Mouse (Mus musculus) hematopoietic multipotent progenitor cell, adult 10-12 weeks (in vitro differentiated cells): Measurements from ENCODE around the gene Utp15. TPM values are rescaled to one million over a fixed set of nuclear protein-coding genes. Genes with fewer than 3 reads are reported as not detected.

ENCODE experiments used
- polyA plus RNA-seq: library from polyadenylated mRNA; stranded (reverse); fragments of >175 nt; gene quantifications from 2 replicates; pipeline ENCODE4 v1.2.3, GENCODE M21; 2012; ENCODE audit warnings: low replicate concordance

The Utp15 gene
- 8.8 and 10.0 TPM in 2 replicates for polyA plus RNA-seq

DNA sequence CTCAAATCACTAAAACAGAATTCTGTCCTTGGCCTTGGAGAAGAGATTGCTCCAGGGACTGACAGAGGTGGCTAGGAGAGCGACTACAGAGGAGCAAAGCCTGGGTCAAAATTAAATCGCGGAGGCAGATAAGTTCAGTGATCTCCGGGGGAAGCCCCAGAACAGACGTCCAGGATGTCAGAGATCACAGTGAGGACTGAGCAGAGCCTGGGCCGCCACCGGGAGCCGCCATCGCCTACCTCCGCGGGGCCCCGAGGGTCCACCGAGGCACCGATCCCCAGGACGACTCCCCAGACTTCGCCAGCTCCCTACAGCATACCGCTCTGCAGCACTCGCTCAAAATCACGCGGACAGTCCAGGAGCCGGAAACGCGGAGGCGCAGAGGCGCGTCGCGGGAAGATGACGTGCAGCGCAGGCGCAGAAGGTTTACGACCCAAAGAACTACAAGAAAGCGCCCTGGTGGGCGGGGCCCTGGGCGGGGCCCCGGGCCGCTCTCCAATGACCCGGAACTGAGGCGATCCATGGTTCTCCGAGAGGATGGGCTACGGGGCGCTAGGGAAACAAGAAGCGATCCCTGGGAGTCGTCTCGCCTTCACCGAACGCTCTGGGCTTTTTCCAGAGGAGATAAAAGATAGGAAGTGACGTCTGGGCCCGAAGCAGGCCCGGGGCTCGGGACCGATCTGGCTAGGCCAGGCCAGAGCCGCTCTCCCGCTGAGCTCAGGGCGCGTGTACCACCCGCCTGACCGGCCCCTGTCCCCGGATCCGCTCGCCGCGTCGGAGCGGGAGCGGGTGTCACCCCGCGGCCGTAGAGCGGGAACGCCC, at the start of gene Utp15, which contains the start of gene Ankra2:
TSS of gene Utp15 (minus strand) at position 406 of the 822 bp plus-strand sequence.
TSS of gene Ankra2 (plus strand) at position 439 of the 822 bp plus-strand sequence.

DNA sequence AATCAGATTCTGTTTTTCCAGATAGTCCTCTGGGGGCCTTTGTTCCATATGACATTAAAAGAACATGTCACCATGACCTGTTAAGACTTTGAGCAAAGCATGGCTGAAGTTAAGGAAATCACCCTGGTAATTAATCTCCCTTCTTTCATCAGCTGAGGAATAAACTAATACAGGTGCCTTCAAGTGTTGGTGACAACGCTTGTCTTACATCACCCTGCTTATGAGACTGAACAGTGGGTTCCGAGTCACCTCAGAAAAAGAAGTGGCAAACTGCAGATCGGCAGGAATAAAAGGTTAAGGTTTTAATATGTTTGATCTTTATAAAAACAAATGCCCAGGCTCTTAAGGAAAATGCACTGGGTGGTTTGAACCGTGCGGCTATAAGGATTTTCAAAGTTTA, 16.8 kb upstream of the Utp15 start, which contains the start of gene Gm21976:
TSS of gene Gm21976 (plus strand) at position 202 of the 400 bp plus-strand sequence.

DNA sequence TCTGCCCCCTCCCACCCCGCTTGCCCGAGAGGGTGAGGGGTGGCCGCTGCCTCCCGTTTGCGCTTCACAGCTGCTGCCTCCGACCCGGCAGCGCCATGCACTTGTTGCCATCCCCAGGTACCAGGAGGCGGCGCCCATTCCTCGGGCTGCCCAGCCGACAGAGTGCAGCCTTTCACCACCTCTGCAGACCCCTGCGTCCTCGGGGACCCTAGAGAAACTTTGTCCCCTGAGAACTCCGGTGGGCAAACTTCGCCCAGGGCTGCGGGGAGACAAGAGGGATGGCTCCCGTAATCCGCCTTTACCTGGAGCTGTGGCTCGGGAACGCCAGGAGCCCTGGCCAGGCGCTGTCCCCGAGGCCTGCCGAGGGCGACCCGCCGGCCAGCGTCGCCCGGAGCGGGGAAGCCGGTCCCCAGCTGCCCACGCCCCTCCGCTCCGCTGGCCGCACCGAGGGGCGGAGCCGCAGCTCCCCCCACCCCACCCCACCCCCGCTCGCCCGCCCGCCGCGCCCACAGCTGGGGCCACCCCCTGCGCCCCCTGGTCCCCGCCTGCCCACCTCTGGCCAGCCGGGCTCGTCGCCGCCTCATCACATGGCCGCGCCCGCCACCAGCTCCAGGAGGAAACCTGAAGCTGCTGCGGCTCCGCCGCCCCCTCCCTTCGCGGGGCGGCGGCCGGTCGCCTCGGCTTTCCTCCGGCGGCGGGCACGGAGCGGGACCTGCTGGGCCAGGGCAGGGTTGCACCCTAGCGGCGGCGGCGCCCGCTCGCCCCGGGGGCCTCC, 56.9 kb downstream of the Utp15 start, which contains the start of gene Arhgef28:
TSS of gene Arhgef28 (minus strand) at position 669 of the 775 bp plus-strand sequence.

Other genes starting within 250 kb of the Utp15 start
- gene Arhgef28, start 56.6 kb downstream of the Utp15 start, polyA plus RNA-seq: 0.05 and 0.11 TPM in 2 replicates
- 27.3 and 67.2 TPM in 2 replicates for gene Ankra2, start within 50 bp of the Utp15 start, polyA plus RNA-seq
- not detected in 2 replicates for gene Gm21976, start 16.8 kb upstream of the Utp15 start, polyA plus RNA-seq
- gene Btf3, start 54.0 kb upstream of the Utp15 start, polyA plus RNA-seq: 66.6 and 67.8 TPM in 2 replicates
- gene Foxd1, start 91.2 kb upstream of the Utp15 start, polyA plus RNA-seq: not detected in 2 replicates
- 0.81 and 1.2 TPM in 2 replicates for gene Gm10320, start 229.0 kb upstream of the Utp15 start, polyA plus RNA-seq